Mouse (Mus musculus) neural tube, embryonic 11.5 days (tissue): ENCODE measurements around the gene Vwa2. TPM values are rescaled to one million over a fixed set of nuclear protein-coding genes. Genes with fewer than 3 reads are reported as not detected.
A peak's percentile ranks its signal among the peaks of the same experiment; 100 is the strongest.

Source experiments
- ATAC-seq: fragments of 200-750 bp; cut with Nextera tagmentation; 2 replicates; pipeline ENCODE4 v1.8.0; 2017; ENCODE audit warnings: moderate number of reproducible peaks, mild to moderate bottlenecking, moderate TSS enrichment, moderate library complexity; ENCODE audit not compliant: insufficient read depth, low FRiP score, low TSS enrichment
- DNase-seq: peaks from one replicate; pipeline ENCODE4 v3.0.0-alpha.2; 2015; ENCODE audit warnings: low spot score
- H3K27ac ChIP-seq: fragments of 300-500 bp; sonication (generic); 2 replicates; pipeline ENCODE4 v1.5.1; 2014; ENCODE audit warnings: low read depth, mild to moderate bottlenecking, low read length
- H3K27me3 ChIP-seq: fragments of 300-500 bp; sonication (generic); 2 replicates; pipeline ENCODE4 v1.6.1; 2014; ENCODE audit warnings: mild to moderate bottlenecking, low read length, mixed read lengths; ENCODE audit not compliant: control insufficient read depth, insufficient read depth
- H3K36me3 ChIP-seq: fragments of 300-500 bp; sonication (generic); 2 replicates; pipeline ENCODE4 v1.6.1; 2014; ENCODE audit warnings: mild to moderate bottlenecking, low read length, moderate library complexity, mixed read lengths; ENCODE audit not compliant: control insufficient read depth, insufficient read depth
- H3K4me1 ChIP-seq: fragments of 300-500 bp; sonication (generic); 2 replicates; pipeline ENCODE4 v1.6.1; 2014; ENCODE audit warnings: low read length, mixed read lengths; ENCODE audit not compliant: control insufficient read depth, insufficient read depth
- H3K4me2 ChIP-seq: fragments of 300-500 bp; sonication (generic); 2 replicates; pipeline ENCODE4 v1.6.1; 2014; ENCODE audit warnings: low read depth, mild to moderate bottlenecking, moderate library complexity
- H3K4me3 ChIP-seq: fragments of 300-500 bp; sonication (generic); 2 replicates; pipeline ENCODE4 v1.5.1; 2014; ENCODE audit warnings: low read depth, low read length
- H3K9ac ChIP-seq: fragments of 300-500 bp; sonication (generic); 2 replicates; pipeline ENCODE4 v1.6.1; 2014; ENCODE audit warnings: mild to moderate bottlenecking, low read length
- H3K9me3 ChIP-seq: fragments of 300-500 bp; sonication (generic); 2 replicates; pipeline ENCODE4 v1.6.1; 2016; ENCODE audit warnings: low read length; ENCODE audit not compliant: control insufficient read depth
- WGBS: fragments of 180-500 bp; shearing (Covaris S2); extraction: QIAGEN DNeasy Blood & Tissue Kit; methylation state at CpG from one replicate; pipeline ENCODE4 v1.1.7; 2014; 5-methylcytosine and 5-hydroxymethylcytosine counted together
- polyA plus RNA-seq: library from polyadenylated mRNA; unstranded; fragments of >200 nt; fragmentation: Nextera tagmentation; extraction: Ambion mirVana; gene quantifications from 2 replicates; pipeline ENCODE4 v1.2.1, GENCODE M21; 2014

Gene Vwa2
- polyA plus RNA-seq = 0.62 and 1.4 TPM in 2 replicates

- Histone ChIP-seq H3K27me3 (peaks cover 35% of the 10 kb centered on the region), H3K27ac (no peak within 1 kb of the TSS)
- no peak for ATAC-seq
Observed at GRCm38 (mm10) chr19:56873816-56874600, at the start of gene Vwa2. Gene Vwa2 (plus strand): TSS chr19:56874249.

GRCm38 (mm10) chr19:56826047-56826631 is 47.9 kb upstream of the Vwa2 start, which contains the start of gene Tdrd1:
Gene Tdrd1 (plus strand): TSS chr19:56826209.
- ATAC-seq = no peak

More at GRCm38 (mm10) chr19:56873816-56874600, at the start of gene Vwa2:
- Histone ChIP-seq H3K36me3 (no peaks in the 10 kb centered on the region), H3K4me1 (peaks cover 5% of the 10 kb centered on the region; the same call in 1 of the 2 replicates), H3K9me3 (no peaks in the 10 kb centered on the region), H3K4me2 (peak within 1 kb of the TSS; percentile 93), H3K4me3 (peak within 1 kb of the TSS; percentile 44), H3K9ac (peak within 1 kb of the TSS; percentile 27)
- DNase-seq = peak; percentile 56
- WGBS = 2% methylated on average over 70 of the region's 71 CpGs

GRCm38 (mm10) chr19:56828305-56828704 is 45.7 kb upstream of the Vwa2 start:
- H3K27me3 ChIP-seq = no peaks in the 10 kb centered on the region
- DNase-seq (no peak), ATAC-seq (no peak)
- no peaks in the 10 kb centered on the region for H3K36me3 ChIP-seq
- no peaks in the 10 kb centered on the region for H3K4me1 ChIP-seq
- H3K4me2 ChIP-seq = no peak overlapping the region
- H3K4me3 ChIP-seq = no peak overlapping the region
- no peak overlapping the region for H3K27ac ChIP-seq
- WGBS = 86% methylated on average over 11 of the region's 11 CpGs
- H3K9ac ChIP-seq = no peak overlapping the region
- H3K9me3 ChIP-seq = no peaks in the 10 kb centered on the region

More at GRCm38 (mm10) chr19:56826047-56826631, 47.9 kb upstream of the Vwa2 start, which contains the start of gene Tdrd1:
- Histone ChIP-seq H3K9ac (no peak within 1 kb of the TSS), H3K36me3 (no peaks in the 10 kb centered on the region), H3K4me3 (no peak within 1 kb of the TSS), H3K27ac (no peak within 1 kb of the TSS), H3K4me1 (no peaks in the 10 kb centered on the region), H3K27me3 (no peaks in the 10 kb centered on the region), H3K4me2 (no peak within 1 kb of the TSS), H3K9me3 (no peaks in the 10 kb centered on the region)
- DNase-seq = peak; percentile 32
- WGBS = 65% methylated on average over 44 of the region's 44 CpGs

GRCm38 (mm10) chr19:56829267-56829666 is 44.8 kb upstream of the Vwa2 start:
- H3K36me3 ChIP-seq = no peaks in the 10 kb centered on the region
- no peaks in the 10 kb centered on the region for H3K4me1 ChIP-seq
- no peak overlapping the region for H3K27ac ChIP-seq
- no peaks in the 10 kb centered on the region for H3K27me3 ChIP-seq
- no peak overlapping the region for H3K4me2 ChIP-seq
- H3K4me3 ChIP-seq = no peak overlapping the region
- H3K9ac ChIP-seq = no peak overlapping the region
- H3K9me3 ChIP-seq = no peaks in the 10 kb centered on the region
- 95% methylated on average over 9 of the region's 9 CpGs for WGBS
- ATAC-seq (no peak), DNase-seq (no peak)

- WGBS = 97% methylated on average over 4 of the region's 4 CpGs
Observed at GRCm38 (mm10) chr19:56830163-56830562, 43.9 kb upstream of the Vwa2 start.

GRCm38 (mm10) chr19:56835340-56835739 is 38.7 kb upstream of the Vwa2 start:
- H3K36me3 ChIP-seq = no peaks in the 10 kb centered on the region
- no peak for ATAC-seq
- H3K27ac ChIP-seq = no peak overlapping the region
- peak; percentile 44 for DNase-seq
- no peak overlapping the region for H3K4me2 ChIP-seq
- H3K9ac ChIP-seq = no peak overlapping the region
- no peaks in the 10 kb centered on the region for H3K4me1 ChIP-seq
- 70% methylated on average over 9 of the region's 9 CpGs for WGBS
- H3K9me3 ChIP-seq = no peaks in the 10 kb centered on the region
- no peak overlapping the region for H3K4me3 ChIP-seq
- H3K27me3 ChIP-seq = no peaks in the 10 kb centered on the region

More at GRCm38 (mm10) chr19:56830163-56830562, 43.9 kb upstream of the Vwa2 start:
- no peak for DNase-seq
- no peak overlapping the region for H3K9ac ChIP-seq
- H3K36me3 ChIP-seq = no peaks in the 10 kb centered on the region
- no peak for ATAC-seq
- no peak overlapping the region for H3K4me2 ChIP-seq
- H3K4me1 ChIP-seq = no peaks in the 10 kb centered on the region
- no peak overlapping the region for H3K4me3 ChIP-seq
- no peaks in the 10 kb centered on the region for H3K9me3 ChIP-seq
- H3K27me3 ChIP-seq = no peaks in the 10 kb centered on the region
- H3K27ac ChIP-seq = no peak overlapping the region

GRCm38 (mm10) chr19:56838942-56839706 is 34.9 kb upstream of the Vwa2 start:
- no peak overlapping the region for H3K4me3 ChIP-seq
- no peak for DNase-seq
- 75% methylated on average over 17 of the region's 17 CpGs for WGBS
- no peaks in the 10 kb centered on the region for H3K36me3 ChIP-seq
- ATAC-seq = no peak
- no peak overlapping the region for H3K27ac ChIP-seq
- H3K4me2 ChIP-seq = no peak overlapping the region
- H3K27me3 ChIP-seq = no peaks in the 10 kb centered on the region
- H3K4me1 ChIP-seq = no peaks in the 10 kb centered on the region
- H3K9ac ChIP-seq = no peak overlapping the region
- no peaks in the 10 kb centered on the region for H3K9me3 ChIP-seq

- Histone ChIP-seq H3K27me3 (no peaks in the 10 kb centered on the region), H3K36me3 (no peaks in the 10 kb centered on the region), H3K9ac (no peak overlapping the region), H3K9me3 (no peaks in the 10 kb centered on the region), H3K4me2 (no peak overlapping the region), H3K4me3 (no peak overlapping the region), H3K4me1 (no peaks in the 10 kb centered on the region), H3K27ac (no peak overlapping the region)
- ATAC-seq = no peak
- no peak for DNase-seq
- WGBS = 88% methylated on average over 12 of the region's 12 CpGs
Observed at GRCm38 (mm10) chr19:56842974-56843373, 31.1 kb upstream of the Vwa2 start.
